Mouse (Mus musculus): Measurements from ENCODE around the gene Pla2g6. TPM values are rescaled to one million over a fixed set of nuclear protein-coding genes. Genes with fewer than 3 reads are reported as not detected.

Gene Pla2g6
- polyA plus RNA-seq, 1 experiment from 2014 or later: 17.0 TPM

DNA sequence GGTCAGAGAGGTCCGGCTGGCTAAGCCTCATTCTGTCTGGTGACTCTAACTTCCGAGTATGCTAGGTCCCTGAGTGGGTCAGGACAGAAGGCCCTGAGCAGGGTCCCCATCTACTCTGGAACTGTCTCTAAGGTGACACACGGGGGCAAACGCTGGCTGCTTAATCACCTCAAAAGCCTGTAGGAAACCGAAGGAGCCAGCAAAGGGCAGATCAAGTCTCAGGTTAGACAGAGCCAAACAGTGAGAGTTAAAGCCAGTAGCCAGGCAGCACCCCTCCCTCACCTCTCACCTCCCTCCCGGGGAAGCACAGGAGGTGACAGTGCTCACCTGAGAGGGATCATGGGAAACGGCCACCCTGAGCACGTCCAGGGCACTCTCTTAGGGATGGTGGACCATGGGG lies 24.5 kb downstream of the Pla2g6 start:
- Histone ChIP-seq H3K27me3 (ENCODE audit: low read depth, poor library complexity, severe bottlenecking) (no peaks in the 10 kb centered on the region), H3K36me3 (peaks cover 41% of the 10 kb centered on the region), H3K9me3 (replicated peaks) (no peaks in the 10 kb centered on the region), H3K4me3 (no peak overlapping the region), H3K4me1 (peaks cover 6% of the 10 kb centered on the region; the same call in 1 of the 2 replicates), H3K27ac (no peak overlapping the region)
- WGBS: 83% methylated on average over 8 of the region's 8 CpGs
- DNase-seq (ENCODE audit: low spot score): no peak

GRCm38 (mm10) chr15:79299563-79300155 lies 28.5 kb downstream of the Pla2g6 start:
- no peak for DNase-seq (ENCODE audit: low spot score)
- 93% methylated on average over 2 of the region's 2 CpGs for WGBS
- H3K36me3 ChIP-seq: peaks cover 14% of the 10 kb centered on the region

GRCm38 (mm10) chr15:79298553-79298952 lies 29.6 kb downstream of the Pla2g6 start:
- H3K27ac ChIP-seq: no peak overlapping the region
- peaks cover 6% of the 10 kb centered on the region; the same call in 1 of the 2 replicates for H3K4me1 ChIP-seq
- peaks cover 9% of the 10 kb centered on the region for H3K36me3 ChIP-seq
- H3K9me3 ChIP-seq (replicated peaks): no peaks in the 10 kb centered on the region
- no peak for DNase-seq (ENCODE audit: low spot score)
- no peaks in the 10 kb centered on the region for H3K27me3 ChIP-seq (ENCODE audit: low read depth, poor library complexity, severe bottlenecking)
- no peak overlapping the region for H3K4me3 ChIP-seq
- 88% methylated on average over 6 of the region's 6 CpGs for WGBS

More at GRCm38 (mm10) chr15:79299563-79300155, 28.5 kb downstream of the Pla2g6 start:
- Histone ChIP-seq H3K4me3 (no peak overlapping the region), H3K27ac (no peak overlapping the region), H3K9me3 (replicated peaks) (no peaks in the 10 kb centered on the region), H3K27me3 (ENCODE audit: low read depth, poor library complexity, severe bottlenecking) (no peaks in the 10 kb centered on the region), H3K4me1 (peaks cover 6% of the 10 kb centered on the region; the same call in 1 of the 2 replicates)

DNA sequence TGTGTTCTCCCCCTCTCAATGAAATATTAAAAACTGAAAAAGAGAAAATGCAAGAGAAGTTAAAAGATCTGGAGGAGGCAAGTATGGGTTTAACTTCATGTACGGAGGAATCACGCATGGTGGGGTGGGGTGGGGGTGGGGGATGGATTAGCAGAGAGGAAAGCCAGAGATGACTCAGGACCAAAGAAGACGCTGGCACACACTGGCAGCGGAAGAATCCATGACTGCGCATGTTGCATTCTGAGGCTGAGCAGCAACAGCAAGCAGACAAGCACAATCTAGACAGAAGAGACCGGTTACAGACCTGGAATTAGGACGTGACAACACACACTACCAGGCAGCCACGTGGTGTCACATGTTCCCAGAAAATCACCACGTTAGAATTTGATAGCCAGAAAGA lies 35.4 kb downstream of the Pla2g6 start:
- DNase-seq (ENCODE audit: low spot score): no peak
- Histone ChIP-seq H3K27me3 (ENCODE audit: low read depth, poor library complexity, severe bottlenecking) (no peaks in the 10 kb centered on the region), H3K9me3 (replicated peaks) (no peaks in the 10 kb centered on the region), H3K4me1 (0 out of 2 replicates have a peak, but pooled peaks cover 3% of the 10 kb centered on the region), H3K27ac (no peak overlapping the region), H3K36me3 (peaks cover 11% of the 10 kb centered on the region; the same call in 1 of the 2 replicates), H3K4me3 (no peak overlapping the region)
- WGBS: 91% methylated on average over 9 of the region's 9 CpGs

- no peak for DNase-seq (ENCODE audit: low spot score)
- Histone ChIP-seq H3K27ac (no peak overlapping the region), H3K4me1 (0 out of 2 replicates have a peak, but pooled peaks cover 9% of the 10 kb centered on the region), H3K27me3 (ENCODE audit: low read depth, poor library complexity, severe bottlenecking) (no peaks in the 10 kb centered on the region), H3K4me3 (no peak overlapping the region), H3K9me3 (replicated peaks) (no peaks in the 10 kb centered on the region), H3K36me3 (peaks cover 29% of the 10 kb centered on the region)
- WGBS: 69% methylated on average over 3 of the region's 3 CpGs
Observed at GRCm38 (mm10) chr15:79290340-79290739, 37.9 kb downstream of the Pla2g6 start.

DNA sequence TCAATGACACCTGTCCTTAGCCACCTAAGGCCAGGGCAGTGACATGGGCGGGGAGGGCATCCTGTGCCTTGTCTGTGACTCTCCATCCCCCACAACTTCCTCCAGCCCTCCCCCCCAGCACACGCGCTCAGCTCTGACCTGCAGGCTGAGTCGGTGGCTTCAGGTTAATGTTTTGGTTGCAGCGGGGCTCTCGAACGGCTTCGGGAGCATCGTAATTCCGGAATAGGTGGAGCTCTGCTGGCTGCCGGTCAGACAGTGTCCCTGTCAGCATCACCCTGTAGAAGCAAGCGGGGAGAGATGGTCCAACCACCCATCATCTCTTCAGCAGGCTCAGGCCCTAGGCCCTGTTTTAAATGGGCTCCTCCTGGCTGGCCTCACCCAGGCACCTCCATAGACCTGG lies 38.7 kb downstream of the Pla2g6 start:
- Histone ChIP-seq H3K9me3 (replicated peaks) (no peaks in the 10 kb centered on the region), H3K27me3 (ENCODE audit: low read depth, poor library complexity, severe bottlenecking) (no peaks in the 10 kb centered on the region), H3K4me3 (no peak overlapping the region), H3K4me1 (0 out of 2 replicates have a peak, but pooled peaks cover 11% of the 10 kb centered on the region), H3K27ac (no peak overlapping the region), H3K36me3 (peaks cover 29% of the 10 kb centered on the region)
- DNase-seq (ENCODE audit: low spot score): no peak
- 89% methylated on average over 12 of the region's 12 CpGs for WGBS

- Histone ChIP-seq H3K36me3 (peaks cover 29% of the 10 kb centered on the region), H3K4me1 (0 out of 2 replicates have a peak, but pooled peaks cover 11% of the 10 kb centered on the region), H3K9me3 (replicated peaks) (no peaks in the 10 kb centered on the region), H3K27me3 (ENCODE audit: low read depth, poor library complexity, severe bottlenecking) (no peaks in the 10 kb centered on the region), H3K27ac (no peak overlapping the region), H3K4me3 (no peak overlapping the region)
- DNase-seq (ENCODE audit: low spot score): no peak
- WGBS: 87% methylated on average over 3 of the region's 3 CpGs
Observed at GRCm38 (mm10) chr15:79288387-79288786, 39.8 kb downstream of the Pla2g6 start.

- no peak overlapping the region for H3K4me3 ChIP-seq
- H3K4me1 ChIP-seq: 0 out of 2 replicates have a peak, but pooled peaks cover 11% of the 10 kb centered on the region
- H3K36me3 ChIP-seq: peaks cover 29% of the 10 kb centered on the region
- no peak for DNase-seq (ENCODE audit: low spot score)
- 95% methylated on average over 7 of the region's 7 CpGs for WGBS
- no peaks in the 10 kb centered on the region for H3K27me3 ChIP-seq (ENCODE audit: low read depth, poor library complexity, severe bottlenecking)
- H3K9me3 ChIP-seq (replicated peaks): no peaks in the 10 kb centered on the region
- H3K27ac ChIP-seq: no peak overlapping the region
Observed at GRCm38 (mm10) chr15:79287091-79287490, 41.1 kb downstream of the Pla2g6 start.

- Histone ChIP-seq H3K36me3 (peaks cover 29% of the 10 kb centered on the region), H3K4me3 (no peak overlapping the region), H3K4me1 (peaks cover 15% of the 10 kb centered on the region), H3K27ac (no peak overlapping the region), H3K27me3 (ENCODE audit: low read depth, poor library complexity, severe bottlenecking) (no peaks in the 10 kb centered on the region), H3K9me3 (replicated peaks) (no peaks in the 10 kb centered on the region)
- no peak for DNase-seq (ENCODE audit: low spot score)
- WGBS: 90% methylated on average over 7 of the region's 7 CpGs
Observed at GRCm38 (mm10) chr15:79286141-79286540, 42.0 kb downstream of the Pla2g6 start.

- no peak within 1 kb of the TSS for H3K4me3 ChIP-seq
- 73% methylated on average over 10 of the region's 10 CpGs for WGBS
- peaks cover 22% of the 10 kb centered on the region for H3K4me1 ChIP-seq
- no peak within 1 kb of the TSS for H3K27ac ChIP-seq
- H3K9me3 ChIP-seq (replicated peaks): no peaks in the 10 kb centered on the region
- no peaks in the 10 kb centered on the region for H3K27me3 ChIP-seq (ENCODE audit: low read depth, poor library complexity, severe bottlenecking)
- no peak for DNase-seq (ENCODE audit: low spot score)
- H3K36me3 ChIP-seq: peaks cover 29% of the 10 kb centered on the region
Observed at GRCm38 (mm10) chr15:79285399-79285798, 42.8 kb downstream of the Pla2g6 start, which contains the start of gene Baiap2l2. Gene Baiap2l2 (minus strand): TSS chr15:79285537.

DNA sequence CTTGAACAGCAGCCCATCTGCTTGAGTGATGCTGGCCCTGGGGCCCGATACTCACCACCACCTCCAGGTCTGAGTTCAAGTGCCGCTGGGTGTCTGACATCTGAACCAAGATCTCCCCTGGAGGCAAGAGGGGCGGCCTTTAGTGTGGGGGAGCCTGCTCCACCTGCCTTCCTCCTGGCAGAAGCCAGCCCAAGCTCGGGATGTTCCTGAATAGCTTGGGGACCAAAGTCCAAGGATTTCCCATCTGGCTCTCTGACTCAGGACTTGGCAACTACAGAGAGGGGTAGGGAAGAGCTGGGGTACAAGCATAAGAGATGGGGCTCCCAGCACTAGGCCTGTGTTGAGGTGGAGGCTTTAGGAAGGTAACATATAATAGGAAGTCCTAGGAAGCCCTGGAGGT lies 44.8 kb downstream of the Pla2g6 start:
- DNase-seq (ENCODE audit: low spot score): no peak
- no peak overlapping the region for H3K27ac ChIP-seq
- peaks cover 22% of the 10 kb centered on the region for H3K36me3 ChIP-seq
- 83% methylated on average over 4 of the region's 4 CpGs for WGBS
- H3K27me3 ChIP-seq (ENCODE audit: low read depth, poor library complexity, severe bottlenecking): no peaks in the 10 kb centered on the region
- H3K9me3 ChIP-seq (replicated peaks): no peaks in the 10 kb centered on the region
- no peak overlapping the region for H3K4me3 ChIP-seq
- peaks cover 19% of the 10 kb centered on the region for H3K4me1 ChIP-seq

GRCm38 (mm10) chr15:79282434-79282833 lies 45.8 kb downstream of the Pla2g6 start:
- Histone ChIP-seq H3K27ac (no peak overlapping the region), H3K4me3 (no peak overlapping the region), H3K27me3 (ENCODE audit: low read depth, poor library complexity, severe bottlenecking) (no peaks in the 10 kb centered on the region), H3K36me3 (peaks cover 15% of the 10 kb centered on the region), H3K9me3 (replicated peaks) (no peaks in the 10 kb centered on the region), H3K4me1 (peaks cover 19% of the 10 kb centered on the region)
- 84% methylated on average over 5 of the region's 5 CpGs for WGBS
- DNase-seq (ENCODE audit: low spot score): no peak

DNA sequence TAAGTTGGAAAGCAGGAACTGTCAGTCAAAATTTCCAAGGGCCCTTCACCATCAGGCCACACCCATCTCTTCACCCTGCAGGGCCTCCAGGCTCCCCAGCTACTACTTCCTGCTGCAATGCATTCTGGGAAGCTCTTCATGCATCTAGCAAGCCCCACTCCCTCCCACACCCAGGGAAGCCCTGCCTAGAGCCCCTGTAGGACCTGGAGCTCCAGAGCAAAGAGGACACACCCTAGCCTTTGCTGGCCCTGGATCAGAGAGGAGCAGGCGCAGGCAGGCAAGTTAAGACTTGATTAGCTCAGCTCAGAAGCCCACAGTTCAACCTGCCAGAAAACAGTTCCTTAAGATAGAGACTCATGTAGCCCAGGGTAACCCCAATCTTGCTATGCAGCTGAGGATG lies 46.8 kb downstream of the Pla2g6 start:
- H3K4me1 ChIP-seq: peaks cover 19% of the 10 kb centered on the region
- H3K27me3 ChIP-seq (ENCODE audit: low read depth, poor library complexity, severe bottlenecking): no peaks in the 10 kb centered on the region
- H3K4me3 ChIP-seq: no peak overlapping the region
- WGBS: 80% methylated on average over 1 of the region's 1 CpGs
- H3K27ac ChIP-seq: no peak overlapping the region
- H3K36me3 ChIP-seq: peaks cover 4% of the 10 kb centered on the region
- no peak for DNase-seq (ENCODE audit: low spot score)
- no peaks in the 10 kb centered on the region for H3K9me3 ChIP-seq (replicated peaks)

Measured in limb, embryonic 10.5 days (tissue).